Mouse (Mus musculus): ENCODE data around the gene Lgr6. TPM values are rescaled to one million over a fixed set of nuclear protein-coding genes. Genes with fewer than 3 reads are reported as not detected.
A peak's percentile ranks its signal among the peaks of the same experiment; 100 is the strongest.

Lgr6 gene
- polyA plus RNA-seq, 1 experiment from 2014 or later, result 0.52 TPM

- H3K4me2 ChIP-seq (ENCODE audit: low read depth), result no peak overlapping the region
- H3K4me1 ChIP-seq (ENCODE audit: control insufficient read depth, insufficient read depth, low read length), result no peaks in the 10 kb centered on the region
- no peak overlapping the region for H3K4me3 ChIP-seq (ENCODE audit: low read depth, low read length)
- no peaks in the 10 kb centered on the region for H3K9me3 ChIP-seq (ENCODE audit: control insufficient read depth, low read length)
- H3K27ac ChIP-seq (ENCODE audit: low read depth, low read length), result no peak overlapping the region
- no peak for ATAC-seq (ENCODE audit: insufficient read depth, low FRiP score, low TSS enrichment)
- H3K9ac ChIP-seq (ENCODE audit: low read length), result no peak overlapping the region
- no peak for DNase-seq (ENCODE audit: low spot score)
- H3K36me3 ChIP-seq (ENCODE audit: control insufficient read depth, insufficient read depth, low read length), result no peaks in the 10 kb centered on the region
- no peaks in the 10 kb centered on the region for H3K27me3 ChIP-seq (ENCODE audit: control insufficient read depth, insufficient read depth, low read length)
- 38% methylated on average over 1 of the region's 1 CpGs for WGBS
These were observed 109.1 kb downstream of the Lgr6 start for GRCm38 (mm10) chr1:134995954-134996353.

- Histone ChIP-seq H3K9ac (ENCODE audit: low read length) (peak overlapping the region; percentile 6; the same call in 1 of the 2 replicates), H3K36me3 (ENCODE audit: control insufficient read depth, insufficient read depth, low read length) (no peaks in the 10 kb centered on the region), H3K27ac (ENCODE audit: low read depth, low read length) (no peak overlapping the region), H3K4me2 (ENCODE audit: low read depth) (no peak overlapping the region), H3K4me3 (ENCODE audit: low read depth, low read length) (no peak overlapping the region), H3K4me1 (ENCODE audit: control insufficient read depth, insufficient read depth, low read length) (no peaks in the 10 kb centered on the region), H3K27me3 (ENCODE audit: control insufficient read depth, insufficient read depth, low read length) (no peaks in the 10 kb centered on the region), H3K9me3 (ENCODE audit: control insufficient read depth, low read length) (no peaks in the 10 kb centered on the region)
- WGBS, result 64% methylated on average over 4 of the region's 4 CpGs
- ATAC-seq (ENCODE audit: insufficient read depth, low FRiP score, low TSS enrichment), result no peak
- DNase-seq (ENCODE audit: low spot score), result no peak
These were observed 109.6 kb downstream of the Lgr6 start for GRCm38 (mm10) chr1:134995437-134995836.

- ATAC-seq (ENCODE audit: insufficient read depth, low FRiP score, low TSS enrichment) (no peak), DNase-seq (ENCODE audit: low spot score) (no peak)
- no peaks in the 10 kb centered on the region for H3K27me3 ChIP-seq (ENCODE audit: control insufficient read depth, insufficient read depth, low read length)
- 85% methylated on average over 3 of the region's 3 CpGs for WGBS
- H3K9ac ChIP-seq (ENCODE audit: low read length), result no peak overlapping the region
- H3K27ac ChIP-seq (ENCODE audit: low read depth, low read length), result no peak overlapping the region
- H3K4me2 ChIP-seq (ENCODE audit: low read depth), result no peak overlapping the region
- no peaks in the 10 kb centered on the region for H3K9me3 ChIP-seq (ENCODE audit: control insufficient read depth, low read length)
- no peak overlapping the region for H3K4me3 ChIP-seq (ENCODE audit: low read depth, low read length)
- H3K4me1 ChIP-seq (ENCODE audit: control insufficient read depth, insufficient read depth, low read length), result no peaks in the 10 kb centered on the region
- no peaks in the 10 kb centered on the region for H3K36me3 ChIP-seq (ENCODE audit: control insufficient read depth, insufficient read depth, low read length)
These were observed 110.3 kb downstream of the Lgr6 start for GRCm38 (mm10) chr1:134994739-134995138.

GRCm38 (mm10) chr1:134992046-134992645, 112.9 kb downstream of the Lgr6 start:
- Histone ChIP-seq H3K36me3 (ENCODE audit: control insufficient read depth, insufficient read depth, low read length) (no peaks in the 10 kb centered on the region), H3K4me1 (ENCODE audit: control insufficient read depth, insufficient read depth, low read length) (no peaks in the 10 kb centered on the region), H3K27me3 (ENCODE audit: control insufficient read depth, insufficient read depth, low read length) (peaks cover 5% of the 10 kb centered on the region; the same call in 1 of the 2 replicates), H3K9ac (ENCODE audit: low read length) (no peak overlapping the region), H3K27ac (ENCODE audit: low read depth, low read length) (no peak overlapping the region), H3K4me2 (ENCODE audit: low read depth) (no peak overlapping the region), H3K9me3 (ENCODE audit: control insufficient read depth, low read length) (no peaks in the 10 kb centered on the region), H3K4me3 (ENCODE audit: low read depth, low read length) (no peak overlapping the region)
- no peak for DNase-seq (ENCODE audit: low spot score)
- 51% methylated on average over 8 of the region's 8 CpGs for WGBS
- no peak for ATAC-seq (ENCODE audit: insufficient read depth, low FRiP score, low TSS enrichment)

GRCm38 (mm10) chr1:134989372-134989771, 115.7 kb downstream of the Lgr6 start:
- Histone ChIP-seq H3K9me3 (ENCODE audit: control insufficient read depth, low read length) (no peaks in the 10 kb centered on the region), H3K27me3 (ENCODE audit: control insufficient read depth, insufficient read depth, low read length) (peaks cover 5% of the 10 kb centered on the region; the same call in 1 of the 2 replicates), H3K4me1 (ENCODE audit: control insufficient read depth, insufficient read depth, low read length) (no peaks in the 10 kb centered on the region), H3K4me2 (ENCODE audit: low read depth) (no peak overlapping the region), H3K9ac (ENCODE audit: low read length) (no peak overlapping the region), H3K27ac (ENCODE audit: low read depth, low read length) (no peak overlapping the region), H3K36me3 (ENCODE audit: control insufficient read depth, insufficient read depth, low read length) (no peaks in the 10 kb centered on the region), H3K4me3 (ENCODE audit: low read depth, low read length) (no peak overlapping the region)
- DNase-seq (ENCODE audit: low spot score) (peak; percentile 72), ATAC-seq (ENCODE audit: insufficient read depth, low FRiP score, low TSS enrichment) (no peak)
- 9% methylated on average over 7 of the region's 7 CpGs for WGBS

GRCm38 (mm10) chr1:134987962-134988341, 117.1 kb downstream of the Lgr6 start:
- DNase-seq (ENCODE audit: low spot score) (no peak), ATAC-seq (ENCODE audit: insufficient read depth, low FRiP score, low TSS enrichment) (peak; percentile 41; the same call in 1 of the 2 replicates)
- peak overlapping the region; percentile 83 for H3K4me2 ChIP-seq (ENCODE audit: low read depth)
- no peaks in the 10 kb centered on the region for H3K36me3 ChIP-seq (ENCODE audit: control insufficient read depth, insufficient read depth, low read length)
- H3K4me1 ChIP-seq (ENCODE audit: control insufficient read depth, insufficient read depth, low read length), result no peaks in the 10 kb centered on the region
- no peak overlapping the region for H3K27ac ChIP-seq (ENCODE audit: low read depth, low read length)
- H3K9ac ChIP-seq (ENCODE audit: low read length), result peak overlapping the region; percentile 49
- peaks cover 5% of the 10 kb centered on the region; the same call in 1 of the 2 replicates for H3K27me3 ChIP-seq (ENCODE audit: control insufficient read depth, insufficient read depth, low read length)
- whole genome bisulfite sequencing, result 14% methylated on average over 14 of the region's 14 CpGs
- no peaks in the 10 kb centered on the region for H3K9me3 ChIP-seq (ENCODE audit: control insufficient read depth, low read length)
- H3K4me3 ChIP-seq (ENCODE audit: low read depth, low read length), result peak overlapping the region; percentile 31

- H3K27ac ChIP-seq (ENCODE audit: low read depth, low read length), result no peak overlapping the region
- DNase-seq (ENCODE audit: low spot score) (peak; percentile 83), ATAC-seq (ENCODE audit: insufficient read depth, low FRiP score, low TSS enrichment) (peak; percentile 65)
- H3K4me1 ChIP-seq (ENCODE audit: control insufficient read depth, insufficient read depth, low read length), result no peaks in the 10 kb centered on the region
- H3K9ac ChIP-seq (ENCODE audit: low read length), result peak overlapping the region; percentile 49
- H3K27me3 ChIP-seq (ENCODE audit: control insufficient read depth, insufficient read depth, low read length), result peaks cover 5% of the 10 kb centered on the region; the same call in 1 of the 2 replicates
- no peaks in the 10 kb centered on the region for H3K9me3 ChIP-seq (ENCODE audit: control insufficient read depth, low read length)
- H3K4me2 ChIP-seq (ENCODE audit: low read depth), result peak overlapping the region; percentile 83
- H3K4me3 ChIP-seq (ENCODE audit: low read depth, low read length), result peak overlapping the region; percentile 31
- H3K36me3 ChIP-seq (ENCODE audit: control insufficient read depth, insufficient read depth, low read length), result no peaks in the 10 kb centered on the region
- 33% methylated on average over 45 of the region's 48 CpGs for WGBS
These were observed 117.7 kb downstream of the Lgr6 start for GRCm38 (mm10) chr1:134987173-134987961.

GRCm38 (mm10) chr1:134972920-134973319, 132.2 kb downstream of the Lgr6 start:
- Histone ChIP-seq H3K27me3 (ENCODE audit: control insufficient read depth, insufficient read depth, low read length) (no peaks in the 10 kb centered on the region), H3K4me2 (ENCODE audit: low read depth) (no peak overlapping the region), H3K9ac (ENCODE audit: low read length) (no peak overlapping the region), H3K27ac (ENCODE audit: low read depth, low read length) (no peak overlapping the region), H3K36me3 (ENCODE audit: control insufficient read depth, insufficient read depth, low read length) (peaks cover 5% of the 10 kb centered on the region; the same call in 1 of the 2 replicates), H3K4me3 (ENCODE audit: low read depth, low read length) (no peak overlapping the region), H3K9me3 (ENCODE audit: control insufficient read depth, low read length) (no peaks in the 10 kb centered on the region), H3K4me1 (ENCODE audit: control insufficient read depth, insufficient read depth, low read length) (no peaks in the 10 kb centered on the region)
- 81% methylated on average over 1 of the region's 1 CpGs for WGBS
- ATAC-seq (ENCODE audit: insufficient read depth, low FRiP score, low TSS enrichment), result no peak
- no peak for DNase-seq (ENCODE audit: low spot score)
